Mouse (Mus musculus) forebrain, embryonic 10.5 days (tissue): ENCODE measurements around the gene Plbd2. TPM values are rescaled to one million over a fixed set of nuclear protein-coding genes. Genes with fewer than 3 reads are reported as not detected.

Experiments
- DNase-seq: peaks from one replicate; pipeline ENCODE4 v3.0.0-alpha.2; 2017; ENCODE audit warnings: low spot score; ENCODE audit errors: extremely low spot score
- H3K27ac ChIP-seq: fragments of 300-500 bp; sonication (generic); 2 replicates; pipeline ENCODE4 v1.5.1; 2016; ENCODE audit warnings: mild to moderate bottlenecking
- H3K27me3 ChIP-seq: fragments of 300-500 bp; sonication (generic); 2 replicates; pipeline ENCODE4 v1.6.1; 2016; ENCODE audit warnings: mild to moderate bottlenecking; ENCODE audit not compliant: poor library complexity, severe bottlenecking
- H3K36me3 ChIP-seq: fragments of 300-500 bp; sonication (generic); replicated peaks from 2 replicates; pipeline ENCODE4 v1.6.1; 2016; ENCODE audit warnings: mild to moderate bottlenecking, moderate library complexity
- H3K4me1 ChIP-seq: fragments of 300-500 bp; sonication (generic); 2 replicates; pipeline ENCODE4 v1.6.1; 2016
- H3K4me3 ChIP-seq: fragments of 300-500 bp; sonication (generic); 2 replicates; pipeline ENCODE4 v1.5.1; 2016; ENCODE audit warnings: mild to moderate bottlenecking, moderate library complexity
- H3K9me3 ChIP-seq: fragments of 300-500 bp; sonication (generic); 2 replicates; pipeline ENCODE4 v1.6.1; 2016; ENCODE audit warnings: mild to moderate bottlenecking, moderate library complexity
- WGBS: fragments of 180-500 bp; shearing (Covaris S2); methylation state at CpG from one replicate; pipeline ENCODE4 v1.1.7; 2016; 5-methylcytosine and 5-hydroxymethylcytosine counted together
- polyA plus RNA-seq: library from polyadenylated mRNA; unstranded; fragments of >200 nt; fragmentation: Nextera tagmentation; extraction: Ambion mirVana; gene quantifications from 2 replicates; pipeline ENCODE4 v1.2.1, GENCODE M21; 2016

The Plbd2 gene
- polyA plus RNA-seq, 1 experiment from 2014 or later, result 33.0 TPM

GRCm38 (mm10) chr5:120524736-120525135 is 21.3 kb upstream of the Plbd2 start:
- no peak overlapping the region for H3K27ac ChIP-seq
- no peaks in the 10 kb centered on the region for H3K27me3 ChIP-seq
- H3K36me3 ChIP-seq, result peaks cover 6% of the 10 kb centered on the region; the same call in 1 of the 2 replicates
- WGBS, result 92% methylated on average over 2 of the region's 2 CpGs
- no peak for DNase-seq
- H3K9me3 ChIP-seq, result no peaks in the 10 kb centered on the region
- no peak overlapping the region for H3K4me3 ChIP-seq
- peaks cover 11% of the 10 kb centered on the region for H3K4me1 ChIP-seq

- no peaks in the 10 kb centered on the region for H3K9me3 ChIP-seq
- 81% methylated on average over 3 of the region's 3 CpGs for WGBS
- no peak overlapping the region for H3K4me3 ChIP-seq
- DNase-seq, result no peak
- peaks cover 16% of the 10 kb centered on the region for H3K4me1 ChIP-seq
- peaks cover 3% of the 10 kb centered on the region; the same call in 1 of the 2 replicates for H3K36me3 ChIP-seq
- H3K27me3 ChIP-seq, result no peaks in the 10 kb centered on the region
- H3K27ac ChIP-seq, result no peak overlapping the region
Measured at GRCm38 (mm10) chr5:120522649-120523048, 19.2 kb upstream of the Plbd2 start.

DNA sequence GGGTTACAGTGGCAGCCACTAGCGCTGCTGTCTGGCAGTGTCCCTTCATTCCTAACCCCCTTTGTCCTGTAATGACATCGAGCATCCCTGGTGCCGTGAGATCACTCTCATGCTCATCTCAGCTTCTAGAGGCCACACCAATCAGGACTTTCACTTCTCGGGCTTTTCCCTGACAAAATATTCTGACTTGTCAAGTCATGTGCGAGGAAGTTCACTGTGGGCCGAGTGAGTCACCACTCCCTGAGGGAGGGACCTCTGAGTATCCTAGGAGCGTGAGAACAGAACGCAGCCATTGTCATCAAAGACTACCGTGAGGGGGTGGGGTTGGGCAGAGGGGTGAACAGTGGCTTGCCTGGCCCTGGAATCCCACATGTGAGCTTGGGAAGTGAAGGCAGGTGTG is 14.1 kb upstream of the Plbd2 start:
- H3K4me3 ChIP-seq, result no peak overlapping the region
- H3K27me3 ChIP-seq, result peaks cover 13% of the 10 kb centered on the region
- peak overlapping the region; percentile 44; the same call in 1 of the 2 replicates for H3K27ac ChIP-seq
- H3K36me3 ChIP-seq, result no peaks in the 10 kb centered on the region
- WGBS, result 66% methylated on average over 9 of the region's 9 CpGs
- no peaks in the 10 kb centered on the region for H3K9me3 ChIP-seq
- no peak for DNase-seq
- peaks cover 40% of the 10 kb centered on the region for H3K4me1 ChIP-seq

DNA sequence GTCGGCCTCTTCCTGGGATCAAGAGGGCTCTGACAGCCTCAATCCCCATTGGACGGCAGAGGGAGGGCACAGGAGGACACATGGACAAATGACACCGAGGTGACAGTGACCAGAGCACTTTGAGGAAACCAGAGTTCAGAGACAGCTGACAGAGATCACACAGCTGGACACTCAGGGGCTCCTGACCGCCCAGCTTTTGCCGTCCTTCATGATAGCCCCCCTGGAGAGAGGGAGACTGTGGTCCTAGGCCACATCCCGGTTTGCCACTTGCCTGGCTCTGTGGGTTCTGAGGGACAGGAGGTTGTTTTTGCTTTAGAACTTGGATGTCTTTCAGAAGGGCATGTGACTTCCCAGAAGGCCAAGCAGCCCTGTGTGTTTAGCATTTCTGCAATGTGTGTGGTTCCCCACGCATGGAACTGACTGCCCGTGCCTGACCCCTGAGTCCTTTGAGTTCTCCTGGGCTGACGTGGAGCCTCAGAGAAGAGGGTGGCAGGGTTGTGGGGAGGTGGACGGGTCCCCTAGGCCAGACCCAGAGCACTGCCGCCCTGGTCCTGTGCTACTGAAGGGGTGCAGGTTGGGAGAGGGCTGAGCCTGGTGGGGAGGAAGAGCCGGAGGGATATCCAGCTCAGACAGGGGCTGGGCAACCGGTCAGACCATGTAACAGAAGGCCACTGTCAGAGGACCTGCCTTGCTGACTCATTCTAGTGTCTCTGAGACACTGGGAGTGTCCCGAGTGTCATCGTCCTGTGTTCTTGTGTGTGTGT is 13.0 kb upstream of the Plbd2 start:
- no peak overlapping the region for H3K4me3 ChIP-seq
- DNase-seq, result no peak
- peaks cover 25% of the 10 kb centered on the region for H3K27me3 ChIP-seq
- peak overlapping the region; percentile 36; the same call in 1 of the 2 replicates for H3K27ac ChIP-seq
- H3K4me1 ChIP-seq, result peaks cover 48% of the 10 kb centered on the region
- no peaks in the 10 kb centered on the region for H3K9me3 ChIP-seq
- WGBS, result 74% methylated on average over 15 of the region's 15 CpGs
- no peaks in the 10 kb centered on the region for H3K36me3 ChIP-seq

DNA sequence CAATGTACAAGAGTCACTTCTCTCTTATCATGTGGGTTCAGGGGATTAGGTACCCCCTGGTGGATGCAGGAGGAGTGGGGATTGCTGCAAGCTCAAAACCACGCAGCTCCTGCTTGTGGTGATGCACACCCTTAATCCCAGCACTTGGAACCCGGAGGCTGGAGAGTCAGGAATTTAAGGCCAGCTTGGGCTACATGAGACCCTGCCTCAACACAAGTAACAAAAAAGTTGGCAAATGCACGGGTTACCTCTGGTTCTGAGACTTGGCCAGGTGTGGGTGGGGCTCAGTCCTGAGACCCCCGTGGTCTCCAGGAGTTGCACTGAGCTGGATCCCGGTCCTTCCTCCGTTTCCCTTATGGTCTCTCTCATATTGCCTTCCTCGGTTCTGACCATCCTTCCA is 12.0 kb upstream of the Plbd2 start:
- Histone ChIP-seq H3K9me3 (no peaks in the 10 kb centered on the region), H3K27me3 (peaks cover 28% of the 10 kb centered on the region), H3K4me3 (no peak overlapping the region), H3K4me1 (peaks cover 57% of the 10 kb centered on the region), H3K36me3 (no peaks in the 10 kb centered on the region), H3K27ac (0 out of 2 replicates have a peak overlapping the region, but pooled peaks have one; percentile 2)
- DNase-seq, result no peak
- 77% methylated on average over 7 of the region's 7 CpGs for WGBS

- Histone ChIP-seq H3K27ac (no peak overlapping the region), H3K9me3 (no peaks in the 10 kb centered on the region), H3K36me3 (no peaks in the 10 kb centered on the region), H3K27me3 (peaks cover 28% of the 10 kb centered on the region), H3K4me3 (no peak overlapping the region), H3K4me1 (peaks cover 63% of the 10 kb centered on the region)
- DNase-seq, result no peak
- 65% methylated on average over 4 of the region's 4 CpGs for WGBS
Measured at GRCm38 (mm10) chr5:120514754-120515153, 11.3 kb upstream of the Plbd2 start.

GRCm38 (mm10) chr5:120514031-120514677 is 10.7 kb upstream of the Plbd2 start:
- DNase-seq, result no peak
- Histone ChIP-seq H3K27ac (no peak overlapping the region), H3K4me1 (peaks cover 63% of the 10 kb centered on the region), H3K9me3 (no peaks in the 10 kb centered on the region), H3K4me3 (no peak overlapping the region), H3K27me3 (peaks cover 28% of the 10 kb centered on the region), H3K36me3 (no peaks in the 10 kb centered on the region)
- 92% methylated on average over 9 of the region's 9 CpGs for WGBS

DNA sequence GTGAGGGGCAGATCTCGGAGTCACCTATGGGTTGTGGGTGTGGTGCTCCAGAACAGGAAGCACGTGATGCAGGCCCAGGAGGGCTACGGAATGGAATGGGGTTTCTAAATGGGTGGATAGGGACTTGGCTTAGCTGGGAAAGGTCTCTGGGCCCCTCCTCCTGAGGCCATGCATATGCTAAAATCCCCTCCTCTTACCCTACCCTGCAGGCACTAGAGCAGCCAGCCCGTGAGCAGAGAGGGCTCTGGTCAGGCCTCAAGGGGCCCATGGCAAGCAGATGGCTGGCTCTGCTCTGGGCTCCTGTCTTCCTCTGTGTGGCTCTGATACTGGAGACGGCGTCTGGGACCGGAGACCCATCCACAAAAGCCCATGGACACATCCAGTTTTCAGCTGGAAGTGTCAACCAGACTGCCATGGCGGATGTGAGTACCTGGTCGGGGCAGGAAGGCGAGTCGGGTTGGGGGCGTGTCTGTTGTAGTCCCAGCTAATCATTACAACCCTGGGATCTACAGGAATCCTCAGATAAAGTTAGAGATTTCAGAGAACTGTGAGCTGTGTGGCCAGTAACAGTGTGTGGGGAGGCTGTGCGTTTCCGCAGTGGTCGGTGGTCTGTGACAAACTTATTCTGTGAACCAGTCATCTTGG is 9.6 kb upstream of the Plbd2 start:
- H3K4me3 ChIP-seq, result no peak overlapping the region
- 38% methylated on average over 15 of the region's 15 CpGs for WGBS
- H3K4me1 ChIP-seq, result peaks cover 62% of the 10 kb centered on the region
- H3K36me3 ChIP-seq, result no peaks in the 10 kb centered on the region
- peak overlapping the region; percentile 40; the same call in 1 of the 2 replicates for H3K27ac ChIP-seq
- no peaks in the 10 kb centered on the region for H3K9me3 ChIP-seq
- DNase-seq, result no peak
- H3K27me3 ChIP-seq, result peaks cover 28% of the 10 kb centered on the region

DNA sequence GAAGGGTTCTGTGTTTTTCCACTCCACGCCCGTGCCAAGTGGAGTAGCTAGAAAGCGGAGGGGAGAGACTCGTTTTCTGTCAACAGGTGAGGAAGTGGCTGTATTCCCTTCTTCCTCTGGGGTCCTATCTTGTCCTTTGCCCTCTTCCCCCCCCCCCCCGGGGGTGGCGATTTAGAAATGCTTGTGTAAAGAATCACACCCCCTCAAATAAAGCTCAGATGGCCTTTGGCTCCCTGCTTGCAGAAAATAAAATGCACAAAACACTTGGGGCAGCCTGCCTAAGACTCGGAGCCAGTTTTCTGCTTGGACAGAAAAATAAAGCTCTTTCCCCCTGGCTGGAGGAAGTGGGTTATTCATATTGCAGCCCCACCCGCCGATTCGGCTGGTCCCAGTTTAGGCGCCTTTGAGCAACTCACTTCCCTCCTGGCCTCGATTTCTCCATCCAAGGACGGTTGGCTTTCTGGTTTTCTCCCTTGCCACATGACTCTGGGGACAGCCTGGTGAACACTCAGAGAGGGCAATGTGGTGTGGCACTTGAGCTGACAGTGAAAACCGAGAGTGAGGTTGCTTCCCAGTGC is 8.3 kb upstream of the Plbd2 start:
- no peaks in the 10 kb centered on the region for H3K36me3 ChIP-seq
- WGBS, result 32% methylated on average over 14 of the region's 14 CpGs
- peak overlapping the region; percentile 61 for H3K4me3 ChIP-seq
- no peak for DNase-seq
- H3K9me3 ChIP-seq, result no peaks in the 10 kb centered on the region
- peaks cover 49% of the 10 kb centered on the region for H3K4me1 ChIP-seq
- peaks cover 28% of the 10 kb centered on the region for H3K27me3 ChIP-seq
- peak overlapping the region; percentile 80; the same call in 1 of the 2 replicates for H3K27ac ChIP-seq

- peak; percentile 94 for DNase-seq
- Histone ChIP-seq H3K27ac (peak within 1 kb of the TSS; percentile 80), H3K36me3 (no peaks in the 10 kb centered on the region), H3K9me3 (no peaks in the 10 kb centered on the region), H3K27me3 (peaks cover 28% of the 10 kb centered on the region), H3K4me1 (peaks cover 42% of the 10 kb centered on the region), H3K4me3 (peak within 1 kb of the TSS; percentile 61)
- WGBS, result 1% methylated on average over 36 of the region's 36 CpGs
Measured at GRCm38 (mm10) chr5:120510982-120511642, 7.7 kb upstream of the Plbd2 start, which contains the start of gene Slc8b1. TSS of gene Slc8b1 (plus strand) at chr5:120511168.

- Histone ChIP-seq H3K27me3 (peaks cover 12% of the 10 kb centered on the region), H3K9me3 (no peaks in the 10 kb centered on the region), H3K27ac (no peak overlapping the region), H3K36me3 (no peaks in the 10 kb centered on the region), H3K4me1 (peaks cover 41% of the 10 kb centered on the region), H3K4me3 (no peak overlapping the region)
- DNase-seq, result no peak
- WGBS, result 57% methylated on average over 4 of the region's 4 CpGs
Measured at GRCm38 (mm10) chr5:120507311-120507710, 3.9 kb upstream of the Plbd2 start.

- no peaks in the 10 kb centered on the region for H3K9me3 ChIP-seq
- 84% methylated on average over 9 of the region's 9 CpGs for WGBS
- no peak for DNase-seq
Measured at GRCm38 (mm10) chr5:120506490-120506889, 3.1 kb upstream of the Plbd2 start.

More at GRCm38 (mm10) chr5:120506490-120506889, 3.1 kb upstream of the Plbd2 start:
- Histone ChIP-seq H3K27ac (no peak overlapping the region), H3K4me1 (peaks cover 43% of the 10 kb centered on the region), H3K27me3 (peaks cover 4% of the 10 kb centered on the region), H3K36me3 (no peaks in the 10 kb centered on the region), H3K4me3 (no peak overlapping the region)
